Mouse (Mus musculus) cerebellum, adult 2 months (tissue): Measurements from ENCODE around the gene Wfdc1.

Source experiments
- CTCF ChIP-seq: fragments of 200-500 bp; IDR thresholded peaks from 2 replicates; pipeline ENCODE4 v1.5.1; 2011; ENCODE audit warnings: low read depth, mild to moderate bottlenecking, control low read depth, low read length, moderate library complexity, borderline replicate concordance; ENCODE audit not compliant: insufficient read depth
- POLR2A ChIP-seq: fragments of 200-500 bp; IDR thresholded peaks from 2 replicates; pipeline ENCODE4 v1.6.1; 2011; ENCODE audit warnings: low read length, control low read depth, borderline replicate concordance; ENCODE audit not compliant: insufficient read depth

DNA sequence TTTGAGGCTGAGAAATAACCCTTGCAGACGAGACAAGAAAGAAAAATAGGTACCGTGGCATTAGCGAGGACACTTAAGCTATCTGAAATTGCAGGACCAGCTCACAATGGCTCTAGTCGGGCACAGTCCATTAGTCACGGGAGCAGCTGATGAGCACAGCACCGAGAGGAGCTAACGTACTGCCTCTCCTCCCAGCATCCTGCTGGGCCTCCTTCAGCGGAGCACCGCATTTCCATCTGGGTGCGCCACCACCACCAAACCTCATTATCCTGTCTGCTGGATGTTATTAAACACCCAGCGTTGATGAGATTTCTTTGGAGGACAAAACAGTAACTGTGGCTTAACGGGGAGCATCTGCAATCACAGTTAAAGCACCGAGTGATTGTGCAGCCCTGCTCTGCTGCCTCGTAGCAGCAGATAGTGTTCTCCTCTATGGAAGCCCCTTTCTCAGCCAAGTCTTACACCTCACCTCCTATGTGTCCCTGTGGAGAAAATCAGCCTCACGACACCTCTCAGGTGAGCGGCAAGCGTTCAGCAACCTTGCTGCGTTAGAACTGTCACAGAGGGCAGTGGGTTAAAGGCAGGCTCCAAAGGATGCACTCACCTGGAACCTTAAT is 21.1 kb upstream of the Wfdc1 start:
- no peak for TF ChIP-seq CTCF
- TF ChIP-seq POLR2A = no peak
